Mouse (Mus musculus) liver, embryonic 16.5 days (tissue): ENCODE measurements at regions not wholly inside any gene's neighbourhood (a gene's known extent, or its start where the extent isn't known, plus 50 kb on each side); places are given as distances from the start of the nearest gene placed in this dataset.
"Not testable (repeated sequence)": the region's sequence is repeated elsewhere in the genome, so short reads cannot be mapped to it uniquely, and the experiment has no call there.

Experiments
- ATAC-seq: fragments of 200-750 bp; cut with Nextera tagmentation; 2 replicates; pipeline ENCODE4 v1.8.0; 2017; ENCODE audit warnings: low read depth, mild to moderate bottlenecking, moderate number of reproducible peaks, moderate library complexity
- H3K27ac ChIP-seq: fragments of 300-500 bp; sonication (generic); 2 replicates; pipeline ENCODE4 v1.5.1; 2014; ENCODE audit warnings: mild to moderate bottlenecking, low read length
- H3K27me3 ChIP-seq: fragments of 300-500 bp; sonication (generic); 2 replicates; pipeline ENCODE4 v1.6.1; 2014; ENCODE audit warnings: low read depth, low read length, mixed read lengths; ENCODE audit not compliant: control insufficient read depth, insufficient read depth
- H3K36me3 ChIP-seq: fragments of 300-500 bp; sonication (generic); 2 replicates; pipeline ENCODE4 v1.6.1; 2014; ENCODE audit warnings: mild to moderate bottlenecking; ENCODE audit not compliant: control insufficient read depth, insufficient read depth
- H3K4me1 ChIP-seq: fragments of 300-500 bp; sonication (generic); 2 replicates; pipeline ENCODE4 v1.6.1; 2014; ENCODE audit warnings: low read depth, low read length, mixed read lengths; ENCODE audit not compliant: control insufficient read depth
- H3K4me2 ChIP-seq: fragments of 300-500 bp; sonication (generic); 2 replicates; pipeline ENCODE4 v1.6.1; 2014; ENCODE audit warnings: low read depth, low read length, mixed read lengths
- H3K4me3 ChIP-seq: fragments of 300-500 bp; sonication (generic); 2 replicates; pipeline ENCODE4 v1.5.1; 2014; ENCODE audit warnings: low read depth, mild to moderate bottlenecking, low read length
- H3K9ac ChIP-seq: fragments of 300-500 bp; sonication (generic); 2 replicates; pipeline ENCODE4 v1.6.1; 2014; ENCODE audit warnings: low read depth, low read length
- H3K9me3 ChIP-seq: fragments of 300-500 bp; sonication (generic); replicated peaks from 2 replicates; pipeline ENCODE4 v1.6.1; 2016; ENCODE audit warnings: low read length; ENCODE audit not compliant: control insufficient read depth
- WGBS: fragments of 180-500 bp; shearing (Covaris S2); extraction: QIAGEN DNeasy Blood & Tissue Kit; methylation state at CpG from one replicate; pipeline ENCODE4 v1.1.7; 2014; ENCODE audit not compliant: insufficient replicate concordance; 5-methylcytosine and 5-hydroxymethylcytosine counted together

- Histone ChIP-seq H3K4me3 (no peak overlapping the region), H3K36me3 (no peaks in the 10 kb centered on the region), H3K9ac (no peak overlapping the region), H3K27ac (no peak overlapping the region), H3K9me3 (no peaks in the 10 kb centered on the region), H3K4me2 (no peak overlapping the region), H3K27me3 (no peaks in the 10 kb centered on the region), H3K4me1 (no peaks in the 10 kb centered on the region)
- ATAC-seq: no peak
- WGBS: 63% methylated on average over 5 of the region's 5 CpGs
Observed at GRCm38 (mm10) chr3:152040751-152041150, 125.3 kb downstream of the Gipc2 start.

- H3K4me3 ChIP-seq, H3K27me3 ChIP-seq, H3K9me3 ChIP-seq, H3K27ac ChIP-seq, H3K4me1 ChIP-seq, H3K4me2 ChIP-seq, H3K36me3 ChIP-seq, H3K9ac ChIP-seq, ATAC-seq: not testable (repeated sequence)
- WGBS: 66% methylated on average over 5 of the region's 5 CpGs
Observed at GRCm38 (mm10) chr3:152036819-152037218, 129.2 kb downstream of the Gipc2 start.

- H3K9ac ChIP-seq: no peak overlapping the region
- no peaks in the 10 kb centered on the region for H3K27me3 ChIP-seq
- no peak overlapping the region for H3K4me3 ChIP-seq
- H3K4me2 ChIP-seq: no peak overlapping the region
- H3K4me1 ChIP-seq: no peaks in the 10 kb centered on the region
- H3K9me3 ChIP-seq: no peaks in the 10 kb centered on the region
- no peak overlapping the region for H3K27ac ChIP-seq
- 55% methylated on average over 5 of the region's 5 CpGs for WGBS
- no peak for ATAC-seq
- no peaks in the 10 kb centered on the region for H3K36me3 ChIP-seq
Observed at GRCm38 (mm10) chr3:152035416-152035815, 130.6 kb downstream of the Gipc2 start.

GRCm38 (mm10) chr3:152034686-152035085 is 131.3 kb downstream of the Gipc2 start:
- no peaks in the 10 kb centered on the region for H3K9me3 ChIP-seq
- H3K27ac ChIP-seq: no peak overlapping the region
- no peaks in the 10 kb centered on the region for H3K4me1 ChIP-seq
- ATAC-seq: no peak
- no peak overlapping the region for H3K4me2 ChIP-seq
- 60% methylated on average over 9 of the region's 10 CpGs for WGBS
- H3K9ac ChIP-seq: no peak overlapping the region
- no peaks in the 10 kb centered on the region for H3K27me3 ChIP-seq
- H3K4me3 ChIP-seq: no peak overlapping the region
- no peaks in the 10 kb centered on the region for H3K36me3 ChIP-seq

- Histone ChIP-seq H3K9ac (no peak overlapping the region), H3K4me2 (no peak overlapping the region), H3K36me3 (no peaks in the 10 kb centered on the region), H3K4me3 (no peak overlapping the region), H3K27ac (no peak overlapping the region), H3K27me3 (no peaks in the 10 kb centered on the region), H3K4me1 (no peaks in the 10 kb centered on the region), H3K9me3 (no peaks in the 10 kb centered on the region)
- 53% methylated on average over 2 of the region's 2 CpGs for WGBS
- no peak for ATAC-seq
Observed at GRCm38 (mm10) chr3:152034221-152034620, 131.8 kb downstream of the Gipc2 start.

- no peaks in the 10 kb centered on the region for H3K27me3 ChIP-seq
- H3K9me3 ChIP-seq: no peaks in the 10 kb centered on the region
- no peak overlapping the region for H3K9ac ChIP-seq
- no peak overlapping the region for H3K4me2 ChIP-seq
- no peaks in the 10 kb centered on the region for H3K36me3 ChIP-seq
- no peaks in the 10 kb centered on the region for H3K4me1 ChIP-seq
- ATAC-seq: no peak
- WGBS: 35% methylated on average over 3 of the region's 3 CpGs
- H3K27ac ChIP-seq: no peak overlapping the region
- H3K4me3 ChIP-seq: no peak overlapping the region
Observed at GRCm38 (mm10) chr3:152032663-152033318, 133.2 kb downstream of the Gipc2 start.

- Histone ChIP-seq H3K27me3 (no peaks in the 10 kb centered on the region), H3K4me1 (no peaks in the 10 kb centered on the region), H3K9ac (no peak overlapping the region), H3K4me3 (no peak overlapping the region), H3K36me3 (no peaks in the 10 kb centered on the region), H3K27ac (no peak overlapping the region), H3K9me3 (no peaks in the 10 kb centered on the region), H3K4me2 (no peak overlapping the region)
- no peak for ATAC-seq
- WGBS: 38% methylated on average over 1 of the region's 1 CpGs
Observed at GRCm38 (mm10) chr3:152028695-152029094, 137.3 kb downstream of the Gipc2 start.

- H3K27ac ChIP-seq: no peak overlapping the region
- ATAC-seq: no peak
- H3K4me1 ChIP-seq: no peaks in the 10 kb centered on the region
- H3K36me3 ChIP-seq: no peaks in the 10 kb centered on the region
- H3K4me3 ChIP-seq: no peak overlapping the region
- H3K4me2 ChIP-seq: no peak overlapping the region
- no peaks in the 10 kb centered on the region for H3K27me3 ChIP-seq
- WGBS: 66% methylated on average over 4 of the region's 4 CpGs
- no peaks in the 10 kb centered on the region for H3K9me3 ChIP-seq
- H3K9ac ChIP-seq: no peak overlapping the region
Observed at GRCm38 (mm10) chr3:152026034-152026433, 140.0 kb downstream of the Gipc2 start.

- no peaks in the 10 kb centered on the region for H3K27me3 ChIP-seq
- no peak overlapping the region for H3K27ac ChIP-seq
- no peak for ATAC-seq
- H3K4me1 ChIP-seq: no peaks in the 10 kb centered on the region
- H3K9me3 ChIP-seq: no peaks in the 10 kb centered on the region
- no peak overlapping the region for H3K9ac ChIP-seq
- H3K4me2 ChIP-seq: no peak overlapping the region
- no peak overlapping the region for H3K4me3 ChIP-seq
- H3K36me3 ChIP-seq: no peaks in the 10 kb centered on the region
- WGBS: 69% methylated on average over 8 of the region's 8 CpGs
Observed at GRCm38 (mm10) chr3:152025122-152025521, 140.9 kb downstream of the Gipc2 start.
